Mouse (Mus musculus): ENCODE measurements around the gene Clec12a.
A peak's percentile ranks its signal among the peaks of the same experiment; 100 is the strongest.

Gene Clec12a

DNA sequence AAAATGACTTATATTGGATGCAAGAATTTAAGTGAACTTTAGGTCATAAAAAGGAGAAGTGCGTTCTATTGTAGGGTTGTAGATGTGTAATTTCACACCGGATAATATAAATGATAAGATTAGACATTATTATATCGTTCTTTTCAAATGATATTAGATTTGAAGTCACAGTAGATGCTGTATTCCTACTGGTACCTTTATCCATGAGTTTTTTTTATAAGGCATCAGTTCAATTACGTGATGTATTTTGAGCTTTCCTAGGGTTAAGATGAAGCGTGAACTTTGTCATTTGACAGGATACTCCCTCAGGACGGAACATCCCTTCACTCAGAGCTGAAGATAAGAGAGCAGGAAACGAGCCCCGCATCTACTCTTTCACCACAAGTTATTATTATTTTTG, 54.5 kb downstream of the Clec12a start, which contains the start of gene Clec1b:
Gene Clec1b (plus strand): TSS at position 301 of the 400 bp plus-strand sequence.
- Histone ChIP-seq H3K36me3 (ENCODE audit: control insufficient read depth, insufficient read depth, low read length, poor library complexity, severe bottlenecking) (no peaks in the 10 kb centered on the region), H3K27me3 (ENCODE audit: control insufficient read depth, insufficient read depth, low read length, poor library complexity, severe bottlenecking) (no peaks in the 10 kb centered on the region)
- DNase-seq (ENCODE audit: low read depth, low spot score), result no peak

DNA sequence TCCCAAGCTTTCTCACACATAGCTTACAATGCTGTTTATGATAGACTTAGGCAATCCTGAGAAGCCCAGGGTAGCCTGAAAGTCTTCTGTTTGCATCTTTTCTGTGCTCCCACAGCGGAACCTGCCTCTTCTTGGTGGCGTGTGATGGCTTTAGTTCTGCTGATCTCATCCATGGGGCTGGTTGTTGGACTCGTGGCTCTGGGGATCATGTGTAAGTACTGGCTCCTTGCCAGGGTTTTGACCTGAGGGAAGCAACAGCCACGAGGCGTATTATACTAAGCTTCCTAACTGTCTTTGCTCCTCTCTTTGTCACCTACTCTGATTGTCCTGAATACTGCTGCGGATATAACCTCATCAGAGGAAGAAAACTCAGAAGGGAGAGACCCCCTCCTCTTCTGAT, 57.5 kb downstream of the Clec12a start:
- DNase-seq (ENCODE audit: low read depth, low spot score), result no peak
- Histone ChIP-seq H3K27me3 (ENCODE audit: control insufficient read depth, insufficient read depth, low read length, poor library complexity, severe bottlenecking) (no peaks in the 10 kb centered on the region), H3K36me3 (ENCODE audit: control insufficient read depth, insufficient read depth, low read length, poor library complexity, severe bottlenecking) (no peaks in the 10 kb centered on the region)

- DNase-seq (ENCODE audit: low read depth, low spot score), result peak; percentile 50
- Histone ChIP-seq H3K36me3 (ENCODE audit: control insufficient read depth, insufficient read depth, low read length, poor library complexity, severe bottlenecking) (no peaks in the 10 kb centered on the region), H3K27me3 (ENCODE audit: control insufficient read depth, insufficient read depth, low read length, poor library complexity, severe bottlenecking) (no peaks in the 10 kb centered on the region)
Measured at GRCm38 (mm10) chr6:129402404-129402803, 59.9 kb downstream of the Clec12a start.

- Histone ChIP-seq H3K36me3 (ENCODE audit: control insufficient read depth, insufficient read depth, low read length, poor library complexity, severe bottlenecking) (no peaks in the 10 kb centered on the region), H3K27me3 (ENCODE audit: control insufficient read depth, insufficient read depth, low read length, poor library complexity, severe bottlenecking) (no peaks in the 10 kb centered on the region)
- DNase-seq (ENCODE audit: low read depth, low spot score), result no peak
Measured at GRCm38 (mm10) chr6:129403391-129403790, 60.9 kb downstream of the Clec12a start.

DNA sequence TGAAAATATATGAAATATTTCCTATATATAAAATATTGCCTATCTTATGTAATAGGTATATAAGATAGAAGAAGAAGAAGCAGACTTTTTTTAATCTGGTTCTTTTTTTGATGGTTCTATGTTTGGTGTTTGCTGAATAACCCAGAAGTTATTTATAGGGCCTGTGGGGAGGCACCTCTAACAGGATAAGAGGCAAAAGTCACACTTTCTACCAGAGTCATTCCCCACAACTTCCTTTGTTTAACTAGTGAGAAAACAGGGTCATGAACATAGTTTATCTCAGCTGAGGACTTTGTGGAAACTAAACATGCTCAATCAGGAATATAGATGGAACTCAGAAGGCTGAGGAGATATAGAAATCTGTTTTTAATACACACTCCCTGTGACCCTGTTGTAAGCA, 63.5 kb downstream of the Clec12a start:
- Histone ChIP-seq H3K36me3 (ENCODE audit: control insufficient read depth, insufficient read depth, low read length, poor library complexity, severe bottlenecking) (no peaks in the 10 kb centered on the region), H3K27me3 (ENCODE audit: control insufficient read depth, insufficient read depth, low read length, poor library complexity, severe bottlenecking) (no peaks in the 10 kb centered on the region)
- DNase-seq (ENCODE audit: low read depth, low spot score), result no peak

- Histone ChIP-seq H3K27me3 (ENCODE audit: control insufficient read depth, insufficient read depth, low read length, poor library complexity, severe bottlenecking) (no peaks in the 10 kb centered on the region), H3K36me3 (ENCODE audit: control insufficient read depth, insufficient read depth, low read length, poor library complexity, severe bottlenecking) (no peaks in the 10 kb centered on the region)
- peak; percentile 41 for DNase-seq (ENCODE audit: low read depth, low spot score)
Measured at GRCm38 (mm10) chr6:129407324-129407723, 64.8 kb downstream of the Clec12a start.

GRCm38 (mm10) chr6:129408562-129408961, 66.1 kb downstream of the Clec12a start, which contains the start of gene Clec9a:
Gene Clec9a, plus strand, starts transcription at chr6:129408862.
- no peaks in the 10 kb centered on the region for H3K36me3 ChIP-seq (ENCODE audit: control insufficient read depth, insufficient read depth, low read length, poor library complexity, severe bottlenecking)
- DNase-seq (ENCODE audit: low read depth, low spot score), result no peak
- H3K27me3 ChIP-seq (ENCODE audit: control insufficient read depth, insufficient read depth, low read length, poor library complexity, severe bottlenecking), result no peaks in the 10 kb centered on the region

DNA sequence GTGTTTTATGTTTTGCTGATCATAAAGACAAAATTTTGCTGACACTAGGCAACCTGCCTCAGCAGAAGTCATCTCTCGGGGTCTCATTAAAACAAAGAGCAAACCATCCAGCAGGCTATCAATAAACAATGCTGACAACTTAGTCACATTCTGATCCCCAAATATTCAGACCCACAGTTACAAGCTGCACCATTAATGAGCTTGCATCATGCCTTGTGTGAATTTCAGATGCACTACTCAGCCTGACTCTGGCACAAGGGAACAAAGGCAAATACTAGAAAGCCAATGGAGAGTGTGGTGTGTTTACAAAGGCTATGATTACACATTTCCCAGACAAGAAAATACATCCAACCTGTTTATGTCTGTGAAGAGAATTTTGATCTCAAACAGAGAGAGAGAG, 71.7 kb downstream of the Clec12a start:
- no peak for DNase-seq (ENCODE audit: low read depth, low spot score)
- Histone ChIP-seq H3K36me3 (ENCODE audit: control insufficient read depth, insufficient read depth, low read length, poor library complexity, severe bottlenecking) (no peaks in the 10 kb centered on the region), H3K27me3 (ENCODE audit: control insufficient read depth, insufficient read depth, low read length, poor library complexity, severe bottlenecking) (no peaks in the 10 kb centered on the region)

All from splenic B cell, adult 2 months (primary cell).